Mouse (Mus musculus): ENCODE measurements around the gene Pik3r5.

GRCm38 (mm10) chr11:68393897-68394490, 37.9 kb upstream of the Pik3r5 start:
- TF ChIP-seq CTCF (IDR thresholded peaks at IDR 0.05; ENCODE audit: low read depth) (no peak), EP300 (IDR thresholded peaks at IDR 0.05; ENCODE audit: low read depth) (no peak)
